Mouse (Mus musculus) B cell, adult 62 days (primary cell): Measurements from ENCODE around the gene Olfr272. TPM values are rescaled to one million over a fixed set of nuclear protein-coding genes. Genes with fewer than 3 reads are reported as not detected.

Experiments
- total RNA-seq: library from RNA; stranded (reverse); gene quantifications from 4 replicates; pipeline ENCODE4 v1.2.4, GENCODE M21; 2023

Olfr272 gene
- total RNA-seq = not detected in 4 replicates

GRCm38 (mm10) chr4:52919078-52919477, at the start of gene Olfr272:
Olfr272 (minus strand) TSS chr4:52919178.

GRCm38 (mm10) chr4:52964247-52964646, 45.3 kb upstream of the Olfr272 start, which contains the start of gene Olfr270:
Olfr270 (plus strand) TSS chr4:52964547.

Other genes starting within 250 kb of the Olfr272 start
- not detected in 4 replicates for gene Olfr275, start 104.6 kb downstream of the Olfr272 start, total RNA-seq
- not detected in 4 replicates for gene Olfr273, start 59.9 kb downstream of the Olfr272 start, total RNA-seq
- gene Olfr270, start 45.4 kb upstream of the Olfr272 start, total RNA-seq = not detected in 4 replicates
- not detected in 4 replicates for gene Nipsnap3a, start 70.1 kb upstream of the Olfr272 start, total RNA-seq
- 38.8 to 50.7 TPM (median 46.8 TPM) in 4 replicates for gene Nipsnap3b, start 92.7 kb upstream of the Olfr272 start, total RNA-seq
- 93.6 to 99.6 TPM (median 98.1 TPM) in 4 replicates for gene Abca1, start 240.7 kb upstream of the Olfr272 start, total RNA-seq